Mouse (Mus musculus) adrenal gland, postnatal 14 days (tissue): ENCODE measurements around the gene Galns. TPM values are rescaled to one million over a fixed set of nuclear protein-coding genes. Genes with fewer than 3 reads are reported as not detected.
"Not testable (repeated sequence)": the region's sequence is repeated elsewhere in the genome, so short reads cannot be mapped to it uniquely, and the experiment has no call there.

Experiments used
- DNase-seq: peaks from one replicate; pipeline ENCODE4 v3.0.0; 2021; ENCODE audit warnings: mixed read lengths
- total RNA-seq: library from RNA; stranded (reverse); gene quantifications from 2 replicates; pipeline ENCODE4 v1.2.3, GENCODE M21; 2021

Galns gene
- total RNA-seq, 1 experiment from 2014 or later: 5.4 TPM

- DNase-seq: no peak
Observed at GRCm38 (mm10) chr8:122593783-122594507, 17.3 kb downstream of the Galns start.

GRCm38 (mm10) chr8:122593240-122593639 is 18.0 kb downstream of the Galns start:
- no peak for DNase-seq

GRCm38 (mm10) chr8:122586749-122587148 is 24.5 kb downstream of the Galns start:
- DNase-seq: no peak

GRCm38 (mm10) chr8:122586171-122586570 is 25.1 kb downstream of the Galns start:
- DNase-seq: no peak

GRCm38 (mm10) chr8:122585411-122585891 is 25.8 kb downstream of the Galns start:
- DNase-seq: peak; percentile 46

GRCm38 (mm10) chr8:122584981-122585380 is 26.3 kb downstream of the Galns start:
- DNase-seq: no peak

GRCm38 (mm10) chr8:122580926-122581325 is 30.3 kb downstream of the Galns start:
- no peak for DNase-seq

- no peak for DNase-seq
Observed at GRCm38 (mm10) chr8:122579196-122579595, 32.1 kb downstream of the Galns start.

GRCm38 (mm10) chr8:122577116-122577515 is 34.1 kb downstream of the Galns start:
- no peak for DNase-seq

GRCm38 (mm10) chr8:122576648-122577022 is 34.6 kb downstream of the Galns start, which contains the start of gene Aprt:
TSS of gene Aprt (minus strand) at chr8:122576909.
- DNase-seq: peak; percentile 97

GRCm38 (mm10) chr8:122575735-122576647 is 35.3 kb downstream of the Galns start:
- DNase-seq: no peak

GRCm38 (mm10) chr8:122575286-122575685 is 36.0 kb downstream of the Galns start:
- no peak for DNase-seq

- DNase-seq: no peak
Observed at GRCm38 (mm10) chr8:122574667-122575251, 36.5 kb downstream of the Galns start.

GRCm38 (mm10) chr8:122574264-122574663 is 37.0 kb downstream of the Galns start:
- DNase-seq: no peak

GRCm38 (mm10) chr8:122573577-122573976 is 37.7 kb downstream of the Galns start:
- no peak for DNase-seq

- DNase-seq: not testable (repeated sequence)
Observed at GRCm38 (mm10) chr8:122573176-122573575, 38.1 kb downstream of the Galns start.

- no peak for DNase-seq
Observed at GRCm38 (mm10) chr8:122572751-122573150, 38.5 kb downstream of the Galns start.

GRCm38 (mm10) chr8:122571750-122572267 is 39.5 kb downstream of the Galns start:
- no peak for DNase-seq

- no peak for DNase-seq
Observed at GRCm38 (mm10) chr8:122571153-122571552, 40.1 kb downstream of the Galns start.

- no peak for DNase-seq
Observed at GRCm38 (mm10) chr8:122569996-122570395, 41.3 kb downstream of the Galns start.

- no peak for DNase-seq
Observed at GRCm38 (mm10) chr8:122569329-122569728, 41.9 kb downstream of the Galns start.

- no peak for DNase-seq
Observed at GRCm38 (mm10) chr8:122568881-122569309, 42.4 kb downstream of the Galns start.
